Mouse (Mus musculus): Measurements from ENCODE around the gene Slc4a7.

The Slc4a7 gene

GRCm38 (mm10) chr14:14701710-14702329 is at the start of gene Slc4a7:
Slc4a7 (plus strand) TSS chr14:14702279.
- no peak for DNase-seq

DNA sequence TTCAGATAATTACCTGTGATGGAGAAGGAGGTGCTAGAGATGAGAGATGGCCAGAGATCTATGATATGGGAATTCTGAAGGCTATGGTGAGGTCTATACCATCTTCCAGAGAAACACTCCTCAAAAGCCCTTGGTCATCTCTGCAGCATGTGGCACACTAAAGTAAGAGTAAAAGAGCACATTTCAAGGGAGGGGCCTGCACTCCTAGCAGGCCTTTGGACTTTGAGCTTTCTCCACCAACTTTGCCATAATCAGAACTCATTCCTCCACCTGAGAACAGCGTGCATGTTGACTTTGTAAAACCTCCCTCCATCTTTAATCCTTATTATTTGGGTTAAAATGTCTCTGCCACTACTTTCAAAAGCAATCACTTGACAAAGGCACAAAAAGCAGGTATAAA is 31.5 kb upstream of the Slc4a7 start:
- DNase-seq = no peak

DNA sequence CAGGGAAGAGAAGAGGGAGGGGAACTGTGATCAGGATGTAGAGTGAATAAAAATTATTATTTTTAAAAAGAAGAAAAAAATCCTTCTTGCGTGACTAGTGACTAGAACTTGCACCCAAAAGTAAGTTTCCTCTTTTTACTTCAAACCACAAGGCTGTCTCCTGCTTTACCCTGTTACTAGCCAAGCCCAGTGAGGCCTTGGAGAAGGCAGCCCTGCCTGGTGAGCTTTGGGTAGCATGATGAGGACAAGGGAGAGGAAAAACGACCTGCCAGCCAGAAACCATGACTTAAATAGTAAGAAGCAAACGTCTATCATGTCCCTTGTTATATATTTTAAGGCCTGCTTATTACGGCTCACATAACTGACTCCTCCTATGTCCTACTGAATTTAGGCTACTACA is 20.5 kb upstream of the Slc4a7 start:
- no peak for DNase-seq

DNA sequence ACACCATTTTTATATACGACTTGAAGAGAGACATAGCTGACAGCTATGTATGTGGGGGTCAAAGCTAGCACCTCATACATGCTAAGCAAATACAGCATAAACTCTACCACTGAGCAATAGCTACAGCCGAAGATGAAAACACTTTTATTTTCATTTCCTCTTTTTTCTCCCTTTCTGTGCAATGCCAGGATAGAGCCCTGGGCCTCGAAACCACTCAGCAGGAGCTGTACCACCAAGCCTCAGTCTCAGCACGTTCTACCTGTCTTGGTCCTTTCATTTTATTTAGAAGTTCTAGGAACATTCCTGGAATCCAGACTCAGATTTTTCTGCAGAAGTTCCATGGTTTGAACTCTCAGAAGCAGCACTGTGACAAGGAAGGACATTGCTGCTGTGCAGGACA is 17.3 kb upstream of the Slc4a7 start:
- DNase-seq = no peak

DNA sequence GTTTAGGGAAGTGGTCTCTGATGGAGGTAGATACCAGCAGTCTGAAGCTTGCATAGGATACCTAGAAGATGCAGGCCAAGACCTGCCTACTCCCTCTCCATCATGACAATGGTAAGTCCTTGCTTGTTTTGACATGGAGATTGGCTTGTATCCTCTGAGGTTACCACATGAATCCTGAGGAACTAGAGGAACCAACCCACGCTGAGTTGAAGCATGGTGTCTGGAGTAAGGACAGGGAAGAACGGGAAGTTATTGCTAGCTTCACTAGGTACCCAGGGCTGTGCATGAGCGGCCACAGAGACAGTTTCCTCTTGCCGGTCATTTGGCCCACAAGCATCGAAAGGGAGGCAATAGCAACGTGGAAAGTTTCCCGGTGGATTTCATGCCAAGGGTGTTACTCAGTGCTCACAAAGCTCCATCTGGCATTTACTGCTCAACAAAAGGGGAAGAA is 16.0 kb upstream of the Slc4a7 start:
- DNase-seq = no peak

GRCm38 (mm10) chr14:14687258-14687890 is 14.7 kb upstream of the Slc4a7 start:
- no peak for DNase-seq

DNA sequence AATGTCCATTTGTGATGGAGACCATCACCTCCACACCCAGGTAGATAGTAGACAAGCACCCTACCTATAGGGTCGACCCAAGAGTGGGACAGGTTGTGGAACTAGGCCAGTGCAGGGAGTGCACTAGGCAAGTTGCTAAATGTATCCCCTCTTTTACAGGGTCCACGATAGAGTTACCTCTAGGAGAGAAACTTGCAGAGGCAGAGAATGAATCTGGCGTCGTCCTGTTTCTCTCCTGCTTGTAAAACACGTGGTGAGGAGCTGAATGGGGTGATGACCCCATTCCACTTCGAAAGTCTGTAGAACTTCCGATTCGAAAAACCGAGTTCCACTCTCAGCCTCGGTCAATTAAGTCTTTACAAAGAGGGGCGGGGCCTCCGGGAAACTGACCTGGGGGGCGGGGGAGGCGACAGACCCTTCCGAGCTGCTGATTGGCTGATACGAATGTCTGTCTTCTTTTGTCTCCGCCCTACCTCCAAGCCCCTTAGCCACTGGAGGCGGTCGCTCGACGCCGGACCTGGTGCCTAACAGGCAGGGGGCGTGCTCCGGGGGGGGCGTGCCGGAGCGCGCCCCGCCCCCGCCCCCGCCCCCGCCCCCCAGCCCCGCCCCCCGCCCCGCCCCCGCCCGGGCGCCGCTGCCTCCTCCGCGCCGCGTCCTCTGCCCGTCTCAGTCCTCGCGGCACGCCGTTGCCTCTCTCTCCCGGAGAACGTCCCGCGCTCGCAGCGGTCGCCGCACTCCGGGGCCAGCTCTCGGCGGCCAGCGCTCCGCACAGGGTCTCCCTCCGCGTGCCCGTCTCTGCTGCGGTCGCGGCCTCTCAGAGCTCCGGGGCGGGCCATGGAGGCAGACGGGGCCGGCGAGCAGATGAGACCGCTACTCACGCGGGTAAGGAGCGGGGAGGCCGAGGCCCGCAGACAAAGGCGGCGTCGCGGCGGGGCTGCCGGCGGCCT is 593 bp downstream of the Slc4a7 start:
- DNase-seq = peak; percentile 93

- peak; percentile 32 for DNase-seq
Observed at GRCm38 (mm10) chr14:14703346-14703871, 1.3 kb downstream of the Slc4a7 start.

GRCm38 (mm10) chr14:14704651-14705050 is 2.6 kb downstream of the Slc4a7 start:
- DNase-seq = no peak

GRCm38 (mm10) chr14:14705126-14705525 is 3.0 kb downstream of the Slc4a7 start:
- no peak for DNase-seq

DNA sequence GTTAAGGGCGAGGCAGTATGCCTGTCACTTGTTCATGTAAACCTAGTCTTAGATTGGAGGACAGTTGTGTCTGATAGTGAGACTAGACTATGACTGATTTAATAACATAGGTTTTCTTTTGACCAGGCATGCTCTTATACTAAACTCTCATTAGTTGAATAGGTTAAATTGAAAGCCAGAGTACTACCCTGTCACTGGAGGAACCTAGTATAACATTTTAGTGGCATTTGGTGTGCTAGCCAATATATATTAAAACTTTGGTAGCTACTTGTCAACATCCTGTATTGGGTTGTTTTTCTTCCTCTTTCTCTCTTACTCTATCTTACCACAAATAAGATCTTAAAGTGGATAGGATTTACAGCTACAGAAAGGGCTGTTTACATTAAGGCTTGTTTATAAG is 4.3 kb downstream of the Slc4a7 start:
- no peak for DNase-seq

- no peak for DNase-seq
Observed at GRCm38 (mm10) chr14:14707061-14707460, 5.0 kb downstream of the Slc4a7 start.

GRCm38 (mm10) chr14:14709021-14709420 is 6.9 kb downstream of the Slc4a7 start:
- DNase-seq = no peak

DNA sequence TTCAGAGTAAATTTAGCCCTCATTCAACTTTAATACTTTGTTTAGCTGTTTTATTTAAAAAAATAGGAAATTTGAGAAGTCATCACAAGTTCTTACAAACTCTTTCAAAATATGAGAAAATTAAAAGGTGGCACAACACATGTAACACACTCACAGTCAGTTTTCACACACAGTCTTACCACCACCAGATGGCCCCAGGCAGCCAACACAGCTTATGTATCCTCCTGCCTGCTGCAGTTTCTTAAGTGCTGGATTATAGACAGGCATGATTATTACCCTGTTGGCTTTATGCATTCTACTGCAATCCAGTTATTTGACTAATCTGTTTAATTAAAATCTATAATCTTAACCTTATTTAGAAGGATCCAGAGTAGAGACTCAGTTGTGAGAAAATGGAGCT is 12.1 kb downstream of the Slc4a7 start:
- peak; percentile 44 for DNase-seq

- DNase-seq = no peak
Observed at GRCm38 (mm10) chr14:14715794-14716193, 13.7 kb downstream of the Slc4a7 start.

GRCm38 (mm10) chr14:14716843-14717242 is 14.8 kb downstream of the Slc4a7 start:
- DNase-seq = no peak

DNA sequence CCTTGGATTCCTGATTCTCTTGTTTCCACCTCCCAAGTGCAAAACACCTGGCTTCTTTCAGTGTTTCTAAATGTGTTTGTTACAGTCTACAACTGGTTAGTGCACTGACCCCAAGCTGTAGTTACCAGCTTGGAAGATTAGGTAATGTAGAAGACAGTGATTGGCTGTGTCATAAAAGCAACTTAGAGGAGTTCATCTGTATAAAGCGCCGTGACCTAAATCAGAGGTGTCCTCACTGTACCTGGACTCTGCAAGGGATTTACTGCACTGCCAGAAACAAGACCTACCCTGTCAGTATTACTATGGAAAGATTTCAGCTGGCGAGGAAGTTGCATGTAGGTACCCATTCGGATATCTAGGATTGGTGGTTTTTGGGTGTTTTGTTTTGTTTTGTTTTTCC is 16.5 kb downstream of the Slc4a7 start:
- no peak for DNase-seq

GRCm38 (mm10) chr14:14781169-14781568 is 79.1 kb downstream of the Slc4a7 start:
- no peak for DNase-seq

- no peak for DNase-seq
Observed at GRCm38 (mm10) chr14:14784223-14784622, 82.1 kb downstream of the Slc4a7 start.

- no peak for DNase-seq
Observed at GRCm38 (mm10) chr14:14786979-14787378, 84.9 kb downstream of the Slc4a7 start.

- no peak for DNase-seq
Observed at GRCm38 (mm10) chr14:14789840-14790470, 87.9 kb downstream of the Slc4a7 start.

DNA sequence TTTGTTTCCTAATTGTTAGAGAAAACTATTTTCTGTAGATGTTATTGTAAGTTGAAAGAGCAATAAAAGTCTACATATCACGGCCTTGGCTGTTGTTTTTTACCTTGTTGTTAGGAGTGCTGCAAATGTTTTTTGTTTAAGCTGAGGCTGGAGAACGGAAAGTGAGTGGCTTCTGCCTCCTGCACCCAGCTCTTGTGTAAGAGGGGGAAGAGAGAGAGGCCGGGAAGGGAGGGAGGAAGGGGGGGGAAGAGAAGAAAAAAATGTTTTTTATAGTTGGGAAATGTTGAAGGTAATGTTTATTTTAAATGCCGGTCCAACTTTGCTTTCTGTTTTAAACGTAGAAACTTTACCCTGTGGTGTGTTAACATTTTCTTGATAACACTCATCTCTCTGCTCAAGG is 97.8 kb downstream of the Slc4a7 start:
- DNase-seq = no peak

DNA sequence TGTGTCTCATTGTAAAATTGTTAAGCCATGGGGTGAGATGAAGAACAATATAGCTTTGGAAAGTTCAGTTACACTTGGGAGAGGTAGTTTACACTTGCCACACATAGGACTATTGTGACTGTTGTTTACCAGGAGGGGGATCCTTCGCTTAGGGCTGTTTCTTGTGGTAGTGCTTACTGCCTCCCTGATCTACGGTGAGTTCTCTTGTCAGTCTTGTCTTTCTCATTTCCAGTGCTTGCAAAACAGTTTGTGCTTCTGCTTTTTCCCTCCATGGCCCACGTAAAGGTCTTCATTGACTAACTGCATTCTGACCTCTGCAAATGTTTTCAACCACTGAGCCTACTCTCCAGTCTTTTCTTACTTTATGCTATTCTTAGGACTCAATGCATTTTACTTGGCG is 98.3 kb downstream of the Slc4a7 start:
- DNase-seq = no peak
